Mouse (Mus musculus): ENCODE results near the gene Reps2.

The Reps2 gene

GRCm38 (mm10) chrX:162643091-162643788 is at the start of gene Reps2:
Reps2 (minus strand) TSS chrX:162643649.
- DNase-seq (ENCODE audit: low spot score) = peak; percentile 10

GRCm38 (mm10) chrX:162691272-162691671 is 47.8 kb upstream of the Reps2 start:
- no peak for DNase-seq (ENCODE audit: low spot score)

DNA sequence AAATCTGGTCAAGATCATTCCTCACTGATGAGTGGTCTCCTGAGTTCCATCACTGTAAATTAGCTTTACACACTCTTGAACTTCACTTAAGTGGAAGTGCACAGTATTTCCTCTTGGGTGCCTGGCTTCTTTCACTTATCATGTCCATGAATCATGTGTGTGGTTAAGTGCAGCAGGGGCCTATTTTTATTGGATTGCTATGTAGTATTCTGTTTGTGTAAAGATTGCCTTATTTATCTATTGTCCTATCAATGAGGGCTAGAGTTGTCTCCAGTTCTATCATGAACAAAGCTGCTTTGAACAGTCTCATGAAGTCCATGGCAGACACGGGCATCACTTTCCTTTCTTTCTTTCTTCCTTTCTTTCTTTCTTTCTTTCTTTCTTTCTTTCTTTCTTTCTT is 41.9 kb upstream of the Reps2 start:
- no peak for DNase-seq (ENCODE audit: low spot score)

GRCm38 (mm10) chrX:162679506-162679905 is 36.1 kb upstream of the Reps2 start:
- DNase-seq (ENCODE audit: low spot score) = no peak

DNA sequence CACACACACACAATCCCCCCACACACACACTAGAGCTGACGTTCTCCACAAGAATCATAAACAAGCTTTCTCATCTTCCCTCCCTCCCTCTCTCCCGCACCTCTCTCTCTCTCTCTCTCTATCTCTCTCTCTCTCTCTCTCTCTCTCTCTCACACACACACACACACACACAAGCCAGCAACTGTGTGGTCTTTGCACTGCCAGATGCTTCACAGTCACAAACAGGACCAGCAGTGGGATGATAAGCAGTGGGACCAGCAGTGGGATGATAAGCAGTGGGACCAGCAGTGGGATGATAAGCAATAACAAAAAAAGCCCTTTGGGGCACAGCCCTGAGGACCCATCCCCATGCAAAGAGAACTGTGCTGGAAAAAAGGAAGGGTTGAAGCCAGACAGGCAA is 35.4 kb upstream of the Reps2 start:
- DNase-seq (ENCODE audit: low spot score) = no peak

GRCm38 (mm10) chrX:162666166-162666565 is 22.7 kb upstream of the Reps2 start:
- no peak for DNase-seq (ENCODE audit: low spot score)

DNA sequence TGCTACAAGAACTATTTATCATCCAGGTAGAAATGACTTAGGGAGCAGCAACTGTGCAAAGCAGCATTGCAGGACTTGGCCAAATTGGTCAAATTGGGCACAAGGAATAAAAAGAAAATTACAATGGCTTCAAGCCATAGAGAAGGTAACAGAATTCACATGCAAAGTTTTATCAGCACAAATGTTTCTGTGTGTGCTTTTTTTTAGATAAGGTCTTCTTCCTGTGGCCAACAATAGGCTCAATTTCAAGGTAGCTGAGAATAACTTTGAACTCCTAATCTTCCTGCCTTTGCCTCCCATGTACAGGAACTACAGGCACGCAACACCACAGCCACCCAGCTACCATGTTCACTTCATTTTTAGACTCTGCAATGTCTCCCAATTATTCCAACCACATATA is 16.7 kb upstream of the Reps2 start:
- no peak for DNase-seq (ENCODE audit: low spot score)

DNA sequence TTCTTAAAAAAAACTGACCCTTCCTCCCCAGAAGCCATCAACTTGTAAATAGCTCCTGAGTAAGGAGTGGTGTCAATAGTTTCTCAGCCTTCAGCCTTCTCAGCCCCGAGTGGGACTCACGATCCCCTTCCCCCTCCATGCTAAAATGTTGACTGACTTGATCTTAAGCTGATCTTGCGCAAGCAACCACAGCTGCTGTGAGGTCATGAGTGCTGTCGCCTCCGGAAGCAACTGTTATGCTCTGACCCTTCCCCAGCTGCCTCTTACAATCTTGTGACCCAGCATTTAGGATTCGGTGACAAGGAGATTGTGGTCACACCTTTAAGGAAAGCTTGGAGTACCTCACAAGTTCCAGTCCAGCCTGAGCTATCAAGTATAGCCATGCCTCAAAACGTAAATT is 10.1 kb upstream of the Reps2 start:
- DNase-seq (ENCODE audit: low spot score) = no peak

DNA sequence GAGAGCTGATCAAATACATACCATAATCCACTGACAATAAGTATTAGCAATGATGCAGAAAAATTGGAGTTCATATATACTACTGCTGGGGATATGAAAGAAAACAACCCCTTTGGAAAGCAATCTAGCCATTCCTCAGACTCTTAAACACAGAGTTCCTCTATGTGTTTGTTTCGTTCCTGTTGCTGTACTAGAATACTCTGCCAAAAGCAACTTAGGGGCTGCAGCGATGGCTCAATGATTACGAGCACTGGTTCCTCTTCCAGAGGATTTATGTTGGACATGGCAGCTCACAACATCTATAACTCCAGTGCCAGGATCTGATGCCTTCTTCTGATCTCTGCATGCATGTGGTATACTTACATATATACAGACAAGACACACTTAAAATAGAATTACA is 9.0 kb upstream of the Reps2 start:
- DNase-seq (ENCODE audit: low spot score) = no peak

GRCm38 (mm10) chrX:162651125-162651524 is 7.7 kb upstream of the Reps2 start:
- no peak for DNase-seq (ENCODE audit: low spot score)

DNA sequence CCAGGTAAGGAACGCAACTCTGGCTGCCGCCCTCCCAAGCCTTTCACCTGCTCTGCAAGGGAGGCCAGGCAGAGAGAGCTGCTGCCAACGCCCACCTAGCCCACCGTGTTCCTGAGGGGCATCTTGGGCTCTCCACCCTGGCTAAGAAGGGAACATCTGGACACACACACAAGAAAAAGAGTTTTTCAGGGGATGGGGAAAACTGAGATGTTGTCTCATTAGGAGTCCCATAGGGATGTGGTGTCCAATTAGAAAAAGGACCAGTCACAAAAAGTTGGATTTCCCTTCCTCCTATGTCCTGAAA is 292 bp upstream of the Reps2 start:
- DNase-seq (ENCODE audit: low spot score) = no peak

DNA sequence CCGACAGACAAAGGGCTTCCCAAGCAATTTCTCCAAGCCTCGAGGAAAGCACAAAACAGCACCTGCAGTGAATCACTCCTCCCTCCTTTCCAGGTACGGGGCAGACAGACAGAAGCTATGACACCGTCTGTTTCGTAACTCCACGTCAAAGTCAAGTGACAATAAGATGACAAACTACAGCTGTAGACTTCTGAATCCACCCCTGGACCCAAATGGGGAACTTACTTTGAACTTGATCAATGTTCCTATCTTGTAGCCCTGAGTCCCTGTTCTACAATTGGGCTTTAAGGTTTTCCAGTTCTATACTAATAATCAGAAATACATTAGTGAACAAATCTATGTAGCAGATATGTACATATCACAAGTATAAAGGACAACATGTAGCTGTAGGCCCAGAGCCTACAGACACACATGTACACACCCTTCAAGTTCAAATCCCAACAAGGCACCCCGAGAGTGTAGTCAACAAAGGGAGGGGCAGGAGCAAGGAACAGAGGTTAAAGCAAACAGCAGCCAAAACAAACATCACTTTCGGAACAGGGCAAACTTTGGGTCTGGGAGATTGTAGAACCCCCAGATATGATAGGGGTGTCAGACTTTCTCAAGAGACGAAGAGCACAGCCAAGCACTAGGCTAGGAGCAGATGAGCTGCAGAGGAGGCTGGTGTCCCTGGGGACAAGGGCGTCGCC is 903 bp downstream of the Reps2 start:
- no peak for DNase-seq (ENCODE audit: low spot score)

- DNase-seq (ENCODE audit: low spot score) = no peak
These were observed 1.7 kb downstream of the Reps2 start for GRCm38 (mm10) chrX:162641764-162642163.

- no peak for DNase-seq (ENCODE audit: low spot score)
These were observed 8.3 kb downstream of the Reps2 start for GRCm38 (mm10) chrX:162635159-162635558.

DNA sequence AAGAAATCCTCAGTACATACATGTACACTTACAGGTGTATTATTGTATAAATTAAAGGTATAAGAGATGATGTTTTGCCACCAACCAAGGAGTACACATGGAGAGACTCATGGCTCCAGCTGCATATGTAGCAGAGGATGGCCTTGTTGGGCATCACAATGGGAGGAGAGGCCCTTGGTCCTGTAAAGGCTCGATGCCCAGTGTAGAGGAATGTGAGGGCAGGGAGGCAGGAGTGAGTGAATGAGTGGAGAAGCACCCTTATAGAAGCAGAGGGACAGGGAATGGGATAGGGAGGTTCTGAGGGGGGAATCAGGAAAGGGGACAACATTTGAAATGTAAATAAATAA is 21.4 kb downstream of the Reps2 start:
- no peak for DNase-seq (ENCODE audit: low spot score)

- DNase-seq (ENCODE audit: low spot score) = no peak
These were observed 22.0 kb downstream of the Reps2 start for GRCm38 (mm10) chrX:162621194-162622090.

- no peak for DNase-seq (ENCODE audit: low spot score)
These were observed 23.7 kb downstream of the Reps2 start for GRCm38 (mm10) chrX:162619705-162620104.

DNA sequence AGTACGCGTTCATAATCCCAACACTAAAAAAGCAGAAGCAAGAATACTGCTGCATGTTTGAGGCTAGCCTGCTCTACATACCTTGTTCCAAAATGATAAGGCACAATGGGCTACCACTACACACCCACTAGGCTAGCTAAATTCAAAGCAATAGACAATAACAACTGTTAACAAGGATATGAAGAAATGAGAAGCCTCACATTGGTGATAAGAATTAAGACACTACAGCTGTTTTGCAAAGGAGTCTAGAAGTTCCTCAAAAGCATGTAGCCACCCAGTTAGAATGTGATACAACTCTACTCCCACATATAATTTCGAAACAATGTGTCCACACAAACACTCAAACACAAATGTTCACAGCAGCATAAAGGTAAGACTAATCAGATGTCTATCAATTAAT is 24.9 kb downstream of the Reps2 start:
- DNase-seq (ENCODE audit: low spot score) = no peak

DNA sequence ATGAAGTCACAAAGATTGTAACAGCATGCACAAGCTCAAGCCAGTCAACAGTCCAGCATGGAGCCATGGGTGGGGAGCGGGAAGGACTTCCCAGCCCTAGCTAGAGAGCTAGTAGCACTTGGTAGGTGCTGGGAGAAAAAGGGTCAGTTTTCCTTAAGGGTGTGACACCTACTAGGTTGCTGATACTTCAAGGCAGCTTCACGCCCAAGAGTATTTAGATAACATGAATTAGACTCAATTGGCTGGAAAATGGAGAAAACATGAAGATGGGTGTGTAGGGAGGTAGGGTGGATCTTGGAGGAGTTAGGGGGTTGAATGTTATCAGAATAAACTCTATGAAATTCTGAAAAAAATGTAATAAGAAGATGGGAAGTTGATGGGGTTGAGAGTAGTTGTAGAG is 37.3 kb downstream of the Reps2 start:
- DNase-seq (ENCODE audit: low spot score) = no peak

DNA sequence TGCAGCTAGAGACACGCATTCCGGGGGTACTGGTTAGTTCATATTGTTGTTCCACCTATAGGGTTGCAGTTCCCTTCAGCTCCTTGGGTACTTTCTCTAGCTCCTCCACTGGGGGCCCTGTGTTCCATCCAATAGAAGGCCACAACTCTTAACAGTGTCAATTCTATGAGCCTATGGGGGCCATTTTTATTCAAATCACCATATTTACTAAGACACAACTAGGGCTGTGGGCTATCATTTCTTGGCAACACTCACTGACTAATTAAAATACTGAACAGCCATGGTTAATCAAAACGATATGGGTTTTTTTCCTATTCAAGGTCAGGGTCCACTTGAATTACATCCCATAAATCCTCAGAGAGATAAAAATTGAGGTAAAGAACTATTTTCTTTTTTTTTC is 43.8 kb downstream of the Reps2 start:
- no peak for DNase-seq (ENCODE audit: low spot score)

DNA sequence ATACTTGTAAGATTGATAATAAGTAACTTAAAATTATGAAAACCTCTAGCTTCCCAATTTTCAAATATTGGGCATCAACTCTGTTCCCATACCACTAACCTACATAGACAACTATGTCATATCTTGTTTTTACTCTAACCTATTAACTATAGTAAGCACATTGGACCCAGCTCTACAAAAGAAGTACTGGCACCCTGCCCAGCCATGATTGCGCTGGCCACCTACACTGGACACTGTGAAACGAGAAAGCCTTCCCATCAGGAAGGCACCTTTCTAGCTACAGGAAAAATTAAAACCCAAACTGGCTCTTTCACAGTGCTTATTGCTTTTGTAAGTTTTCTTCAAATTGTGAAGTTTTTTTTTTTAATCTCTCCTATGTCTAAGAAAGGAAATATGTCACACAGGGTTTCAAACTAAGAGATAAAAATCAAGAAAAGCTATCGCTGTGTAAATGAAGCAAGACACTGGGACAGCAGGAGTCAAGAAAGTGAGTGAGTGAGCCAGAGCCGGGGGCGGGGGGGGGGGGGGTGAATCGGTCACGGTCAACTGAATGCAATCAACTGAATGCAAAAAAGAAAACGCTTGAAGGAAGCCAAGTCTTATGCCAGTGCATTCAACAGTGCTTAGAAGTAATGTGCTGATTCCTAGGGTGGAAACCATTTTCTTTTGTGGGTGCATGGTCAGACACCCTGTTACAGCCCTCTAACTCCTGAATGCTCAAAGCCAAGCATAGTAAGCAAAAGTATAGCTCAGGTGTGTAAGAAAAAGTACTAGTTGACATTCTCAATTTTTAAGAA is 52.2 kb downstream of the Reps2 start:
- DNase-seq (ENCODE audit: low spot score) = no peak

DNA sequence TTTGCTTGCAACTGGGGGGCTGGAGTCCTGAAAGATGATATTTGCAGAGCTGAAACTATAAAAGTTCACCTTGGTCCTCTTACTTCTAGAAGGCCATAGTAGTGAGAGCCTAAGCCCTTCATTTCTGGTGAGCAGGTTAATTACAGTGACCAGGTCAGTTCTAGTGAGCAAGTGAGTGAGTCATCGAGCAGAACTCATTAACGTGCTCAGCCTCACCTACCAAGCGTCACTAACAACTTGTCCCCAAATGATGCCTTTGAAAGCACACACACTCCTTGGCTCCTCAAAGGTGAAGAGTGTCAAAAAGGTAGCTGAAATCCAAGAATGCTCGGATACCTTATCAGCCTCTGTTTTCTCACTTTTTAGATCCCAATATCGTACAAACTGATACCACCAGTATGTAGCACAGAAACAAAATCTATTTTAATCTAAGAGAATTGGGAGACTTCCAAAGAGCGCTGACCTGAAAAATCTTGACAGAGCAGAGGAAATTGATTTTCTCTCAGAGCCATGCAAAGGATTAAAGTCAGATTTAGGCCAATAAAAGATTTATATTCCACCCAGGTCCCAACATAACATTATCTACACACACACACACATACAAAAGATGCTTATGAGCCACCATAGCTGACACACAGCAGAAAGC is 53.2 kb downstream of the Reps2 start:
- no peak for DNase-seq (ENCODE audit: low spot score)

Measured in ovary, postnatal 10 days (tissue).